Mouse (Mus musculus): ENCODE data around the gene Pde4a.

DNA sequence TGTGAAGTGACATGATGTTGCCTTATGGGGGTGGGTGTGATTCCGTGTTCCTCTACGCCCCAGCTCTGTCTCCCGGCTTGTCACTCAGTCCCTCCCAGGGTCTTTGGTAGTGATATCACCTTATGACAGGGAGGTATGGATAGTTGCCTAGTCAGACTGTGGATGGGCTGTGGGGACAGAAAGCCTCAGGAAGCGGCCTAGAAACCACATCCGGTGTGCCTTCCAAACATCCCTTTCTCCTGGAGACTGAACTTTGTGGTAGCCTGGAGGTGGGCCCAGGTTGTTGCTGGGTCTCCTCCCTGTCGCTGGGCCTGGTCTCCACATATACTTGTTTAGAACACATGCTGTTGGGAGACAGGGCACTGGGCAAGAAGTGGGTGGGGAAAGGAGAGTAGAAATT, 17.9 kb downstream of the Pde4a start:
- TF ChIP-seq POLR2A (IDR thresholded peaks at IDR 0.05; ENCODE audit: borderline replicate concordance, extremely low read depth, insufficient read depth, insufficient read length, poor library complexity, severe bottlenecking), result no peak
- no peak for TF ChIP-seq CTCF (IDR thresholded peaks at IDR 0.05; ENCODE audit: borderline replicate concordance, extremely low read depth, insufficient read depth, insufficient read length)

All from brain, embryonic 14.5 days (tissue).